Mouse (Mus musculus): ENCODE results near the gene Hoxc8. TPM values are rescaled to one million over a fixed set of nuclear protein-coding genes. Genes with fewer than 3 reads are reported as not detected.

Hoxc8 gene
- polyA plus RNA-seq, 1 experiment, result not detected

DNA sequence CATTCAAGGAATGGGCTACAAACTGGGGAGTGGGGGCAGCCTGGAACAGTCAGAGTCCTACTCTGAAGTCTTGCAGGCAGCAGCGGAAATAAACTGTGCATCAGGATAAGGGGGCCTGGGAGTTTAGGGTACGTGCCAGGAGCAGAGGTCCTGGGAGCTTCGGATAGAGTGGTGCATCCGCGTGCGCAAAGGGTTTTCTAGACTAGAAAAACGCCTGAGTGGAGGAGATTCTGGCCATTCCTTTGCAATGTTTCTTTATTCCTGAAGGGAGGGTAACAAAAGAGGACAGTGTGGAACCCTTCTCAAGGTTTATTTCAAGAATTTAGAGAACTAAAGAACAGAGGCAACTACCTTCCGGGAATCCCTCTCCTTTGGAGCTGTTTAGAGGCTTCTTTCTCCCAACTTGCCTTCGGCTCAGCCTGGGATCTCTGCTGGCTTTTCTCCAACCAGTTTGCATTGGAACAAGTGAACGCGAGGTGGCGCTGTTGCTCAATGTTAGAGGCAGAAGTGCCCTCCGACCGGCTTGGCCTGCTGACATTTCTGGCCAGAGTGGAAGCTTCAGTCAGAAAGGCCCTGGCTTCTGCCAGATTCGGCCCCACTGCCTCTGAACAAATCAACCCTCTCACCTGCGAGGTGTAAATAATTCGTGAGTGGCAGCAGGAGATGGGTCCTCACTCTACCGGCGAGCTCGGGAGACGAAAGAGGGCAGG lies 3.1 kb upstream of the Hoxc8 start:
- H3K4me1 ChIP-seq (ENCODE audit: control insufficient read depth), result no peaks in the 10 kb centered on the region

DNA sequence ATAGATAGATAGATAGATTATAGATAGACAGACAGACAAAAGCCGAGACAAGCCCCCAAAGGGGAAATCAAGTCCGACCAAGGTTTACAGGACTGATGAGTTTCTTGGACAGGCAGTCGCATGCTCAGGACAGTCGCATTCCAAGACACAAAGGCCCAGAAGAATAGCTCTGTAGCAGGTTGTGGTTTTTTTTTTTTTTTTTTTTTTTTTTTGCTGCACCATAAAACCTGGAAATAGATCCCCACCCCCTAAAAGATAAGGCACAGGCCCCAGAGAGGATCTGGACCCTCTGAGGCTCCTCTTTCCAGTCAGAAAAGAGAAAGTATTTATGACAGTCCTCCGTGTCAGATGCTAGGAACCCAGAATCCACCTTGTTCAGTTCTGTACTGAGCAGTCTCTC lies 2.3 kb upstream of the Hoxc8 start:
- Histone ChIP-seq H3K4me3 (replicated peaks) (no peak overlapping the region), H3K36me3 (ENCODE audit: control insufficient read depth) (no peaks in the 10 kb centered on the region), H3K27me3 (ENCODE audit: control insufficient read depth) (peaks cover 100% of the 10 kb centered on the region), H3K9me3 (ENCODE audit: control insufficient read depth, low read length) (no peaks in the 10 kb centered on the region), H3K4me1 (ENCODE audit: control insufficient read depth) (no peaks in the 10 kb centered on the region)
- TF ChIP-seq TAL1 (IDR thresholded peaks at IDR 0.05; ENCODE audit: low read length) (no peak), GATA1 (IDR thresholded peaks at IDR 0.05; ENCODE audit: low read length) (no peak)

More for the DNA sequence above, 3.1 kb upstream of the Hoxc8 start:
- Histone ChIP-seq H3K9me3 (ENCODE audit: control insufficient read depth, low read length) (no peaks in the 10 kb centered on the region), H3K27me3 (ENCODE audit: control insufficient read depth) (peaks cover 100% of the 10 kb centered on the region), H3K4me3 (replicated peaks) (no peak overlapping the region), H3K36me3 (ENCODE audit: control insufficient read depth) (no peaks in the 10 kb centered on the region)
- no peak for TF ChIP-seq GATA1 (IDR thresholded peaks at IDR 0.05; ENCODE audit: low read length)
- no peak for TF ChIP-seq TAL1 (IDR thresholded peaks at IDR 0.05; ENCODE audit: low read length)

DNA sequence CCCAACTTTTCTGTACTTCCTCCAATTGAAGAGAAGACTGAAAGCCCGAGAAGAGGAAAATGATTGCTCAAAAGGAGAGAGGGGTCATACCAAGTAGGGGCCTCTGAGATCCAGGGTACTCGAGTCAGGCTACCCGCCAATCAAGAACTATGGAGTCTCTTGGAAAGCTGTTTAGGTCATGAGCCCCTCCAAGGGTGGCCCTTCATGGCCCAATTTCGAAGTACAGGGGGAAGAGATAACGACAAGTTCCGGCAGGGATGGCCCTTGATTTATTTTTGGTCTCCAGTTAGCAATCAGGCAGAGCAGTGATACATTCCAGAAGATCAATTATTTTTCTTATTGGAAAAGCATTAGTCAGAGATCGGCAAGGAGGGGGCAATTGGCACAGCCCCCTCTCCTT lies 1.4 kb downstream of the Hoxc8 start:
- Histone ChIP-seq H3K4me3 (replicated peaks) (no peak overlapping the region), H3K9me3 (ENCODE audit: control insufficient read depth, low read length) (no peaks in the 10 kb centered on the region), H3K36me3 (ENCODE audit: control insufficient read depth) (no peaks in the 10 kb centered on the region), H3K4me1 (ENCODE audit: control insufficient read depth) (no peaks in the 10 kb centered on the region), H3K27me3 (ENCODE audit: control insufficient read depth) (peaks cover 100% of the 10 kb centered on the region)
- TF ChIP-seq GATA1 (IDR thresholded peaks at IDR 0.05; ENCODE audit: low read length) (no peak), TAL1 (IDR thresholded peaks at IDR 0.05; ENCODE audit: low read length) (no peak)

DNA sequence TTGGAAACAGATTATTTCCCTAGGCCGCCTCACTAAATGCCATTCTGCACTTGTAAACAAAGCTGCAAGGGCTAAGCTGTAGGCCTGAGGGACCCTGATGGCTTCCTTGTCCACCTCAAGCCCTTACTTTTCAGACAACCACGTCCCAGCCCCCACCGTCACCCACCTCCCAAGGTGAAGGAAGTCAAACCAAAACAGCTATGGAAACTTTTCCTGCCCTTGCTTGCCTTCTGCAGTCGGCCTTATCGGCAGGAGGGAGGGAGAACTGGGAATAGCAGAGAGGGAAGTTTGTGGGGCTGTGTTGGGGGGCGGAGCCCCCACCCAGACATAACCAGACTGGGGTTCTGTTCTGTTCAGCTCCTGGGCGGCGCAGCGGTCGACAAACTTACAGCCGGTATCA lies 1.8 kb downstream of the Hoxc8 start:
- Histone ChIP-seq H3K9me3 (ENCODE audit: control insufficient read depth, low read length) (no peaks in the 10 kb centered on the region), H3K36me3 (ENCODE audit: control insufficient read depth) (no peaks in the 10 kb centered on the region), H3K4me1 (ENCODE audit: control insufficient read depth) (no peaks in the 10 kb centered on the region), H3K27me3 (ENCODE audit: control insufficient read depth) (peaks cover 100% of the 10 kb centered on the region), H3K4me3 (replicated peaks) (no peak overlapping the region)
- TF ChIP-seq GATA1 (IDR thresholded peaks at IDR 0.05; ENCODE audit: low read length), result no peak
- TF ChIP-seq TAL1 (IDR thresholded peaks at IDR 0.05; ENCODE audit: low read length), result no peak

DNA sequence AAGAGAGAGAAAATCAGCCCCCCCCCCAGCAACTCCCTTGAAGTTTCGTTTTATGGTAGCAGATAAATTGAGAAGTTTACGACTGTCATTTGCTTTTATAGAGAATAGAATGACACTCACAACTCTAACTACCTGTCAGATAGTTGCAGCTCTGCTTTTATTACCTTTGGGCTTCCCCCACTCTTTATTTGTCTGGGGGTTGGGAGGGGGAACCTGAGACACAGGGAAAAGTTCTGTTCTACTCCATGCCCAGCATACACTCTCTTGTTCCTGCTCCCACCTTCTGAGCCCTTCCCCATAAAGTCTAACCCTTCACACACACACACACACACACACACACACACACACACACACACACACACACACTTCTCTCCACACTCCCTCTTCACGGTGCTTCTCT lies 2.5 kb downstream of the Hoxc8 start:
- no peak for TF ChIP-seq TAL1 (IDR thresholded peaks at IDR 0.05; ENCODE audit: low read length)
- TF ChIP-seq GATA1 (IDR thresholded peaks at IDR 0.05; ENCODE audit: low read length), result no peak
- peaks cover 100% of the 10 kb centered on the region for H3K27me3 ChIP-seq (ENCODE audit: control insufficient read depth)
- no peaks in the 10 kb centered on the region for H3K4me1 ChIP-seq (ENCODE audit: control insufficient read depth)

DNA sequence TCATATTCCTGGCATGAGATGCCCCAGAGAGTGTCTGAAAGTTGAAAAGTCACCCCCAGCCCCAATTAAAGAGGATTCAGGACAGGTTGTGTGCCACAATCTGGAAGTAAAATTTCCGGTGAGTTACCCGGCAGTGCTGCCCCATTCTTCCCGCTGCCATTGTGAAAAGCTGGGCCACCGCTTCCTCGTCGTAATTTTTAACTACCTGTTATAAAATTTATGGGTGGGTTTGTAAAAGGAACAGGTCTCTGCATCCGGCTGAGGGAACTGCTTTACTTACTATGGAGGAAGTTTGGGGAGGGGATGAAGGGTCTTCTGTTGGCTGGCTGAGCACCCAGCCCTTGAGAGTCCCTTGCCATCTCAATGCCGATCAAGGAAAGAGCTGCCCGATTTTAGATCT lies 6.1 kb downstream of the Hoxc8 start:
- Histone ChIP-seq H3K4me1 (ENCODE audit: control insufficient read depth) (no peaks in the 10 kb centered on the region), H3K36me3 (ENCODE audit: control insufficient read depth) (no peaks in the 10 kb centered on the region), H3K27me3 (ENCODE audit: control insufficient read depth) (peaks cover 100% of the 10 kb centered on the region), H3K4me3 (replicated peaks) (no peak overlapping the region), H3K9me3 (ENCODE audit: control insufficient read depth, low read length) (no peaks in the 10 kb centered on the region)
- TF ChIP-seq GATA1 (IDR thresholded peaks at IDR 0.05; ENCODE audit: low read length), result no peak
- TF ChIP-seq TAL1 (IDR thresholded peaks at IDR 0.05; ENCODE audit: low read length), result no peak

More for the DNA sequence above, 2.5 kb downstream of the Hoxc8 start:
- Histone ChIP-seq H3K36me3 (ENCODE audit: control insufficient read depth) (no peaks in the 10 kb centered on the region), H3K4me3 (replicated peaks) (no peak overlapping the region), H3K9me3 (ENCODE audit: control insufficient read depth, low read length) (no peaks in the 10 kb centered on the region)

DNA sequence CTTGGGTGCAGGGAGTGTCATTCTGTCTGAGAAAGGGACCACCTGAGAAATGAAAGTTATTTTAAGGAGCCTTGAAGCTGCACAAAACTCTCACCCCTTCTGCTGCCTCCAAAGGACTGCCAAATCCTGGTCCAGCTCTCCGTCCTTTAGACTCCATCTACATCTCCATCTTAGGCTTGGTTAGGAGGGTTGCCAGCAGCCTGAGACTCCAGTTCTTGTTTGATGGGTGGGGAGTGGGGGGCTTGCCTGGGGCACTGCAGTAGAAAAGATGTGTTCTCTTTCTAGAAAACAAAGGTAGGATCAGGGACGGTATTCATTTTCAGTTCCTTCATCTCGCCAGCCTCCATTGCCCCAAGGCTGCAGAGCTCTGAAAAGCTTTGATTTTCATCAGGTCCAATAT lies 7.0 kb downstream of the Hoxc8 start:
- no peak for TF ChIP-seq TAL1 (IDR thresholded peaks at IDR 0.05; ENCODE audit: low read length)
- TF ChIP-seq GATA1 (IDR thresholded peaks at IDR 0.05; ENCODE audit: low read length), result no peak
- Histone ChIP-seq H3K4me3 (replicated peaks) (no peak overlapping the region), H3K36me3 (ENCODE audit: control insufficient read depth) (no peaks in the 10 kb centered on the region), H3K27me3 (ENCODE audit: control insufficient read depth) (peaks cover 100% of the 10 kb centered on the region), H3K9me3 (ENCODE audit: control insufficient read depth, low read length) (no peaks in the 10 kb centered on the region), H3K4me1 (ENCODE audit: control insufficient read depth) (no peaks in the 10 kb centered on the region)

DNA sequence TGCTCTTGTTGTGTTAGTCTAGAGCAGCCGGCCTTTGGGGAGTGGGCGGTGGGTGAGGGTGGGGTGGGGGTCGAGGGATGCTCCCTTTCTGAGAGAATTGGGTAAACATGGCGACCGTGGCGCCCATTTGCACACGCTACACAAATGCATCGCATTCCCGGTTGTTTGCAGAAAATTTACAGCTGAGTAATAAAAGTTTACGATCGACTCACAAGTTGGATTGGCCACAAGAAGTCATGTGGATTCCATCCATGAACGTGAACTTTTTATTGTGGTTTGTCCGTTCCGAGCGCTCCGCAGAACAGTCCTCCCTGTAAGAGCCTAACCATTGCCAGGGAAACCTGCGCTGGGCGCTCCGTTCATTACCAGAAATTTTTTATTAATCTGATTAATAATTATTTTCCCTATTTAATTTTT lies 7.5 kb downstream of the Hoxc8 start, which contains the start of gene Hoxc6:
TSS of gene Hoxc6 (plus strand) at position 319 of the 417 bp plus-strand sequence.
- no peaks in the 10 kb centered on the region for H3K9me3 ChIP-seq (ENCODE audit: control insufficient read depth, low read length)
- peaks cover 100% of the 10 kb centered on the region for H3K27me3 ChIP-seq (ENCODE audit: control insufficient read depth)
- H3K4me3 ChIP-seq (replicated peaks), result no peak within 1 kb of the TSS
- H3K4me1 ChIP-seq (ENCODE audit: control insufficient read depth), result no peaks in the 10 kb centered on the region
- no peaks in the 10 kb centered on the region for H3K36me3 ChIP-seq (ENCODE audit: control insufficient read depth)
- TF ChIP-seq TAL1 (IDR thresholded peaks at IDR 0.05; ENCODE audit: low read length) (no peak), GATA1 (IDR thresholded peaks at IDR 0.05; ENCODE audit: low read length) (no peak)

DNA sequence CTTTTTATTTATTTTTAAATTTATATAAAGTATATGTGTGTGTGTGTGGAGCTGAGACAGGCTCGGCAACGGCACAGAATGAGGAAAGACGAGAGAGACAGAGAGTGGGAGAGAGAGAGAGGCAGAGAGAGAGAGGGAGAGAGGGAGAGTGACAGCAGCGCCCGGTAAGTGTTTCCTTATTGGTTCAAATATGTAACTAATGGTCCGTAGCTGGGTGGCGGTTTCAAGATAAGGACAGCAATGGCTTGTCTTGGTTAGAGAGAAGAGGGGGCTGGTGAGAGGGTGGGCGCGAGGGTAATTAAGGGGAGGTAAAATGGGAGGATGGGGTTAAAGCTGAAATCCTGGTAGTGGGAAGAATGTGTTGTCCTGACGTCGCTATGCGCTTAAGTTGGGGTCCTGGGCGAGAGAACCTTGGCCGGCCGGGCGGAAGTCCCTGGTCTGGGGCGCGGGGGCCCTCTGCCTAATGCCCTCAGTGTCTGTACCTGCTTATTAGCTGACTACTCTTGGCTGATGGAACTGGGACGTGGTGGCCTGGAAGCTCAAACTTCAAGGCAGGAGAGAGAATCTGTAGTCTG lies 8.3 kb downstream of the Hoxc8 start:
- H3K27me3 ChIP-seq (ENCODE audit: control insufficient read depth), result peaks cover 100% of the 10 kb centered on the region

More for the DNA sequence above, 8.3 kb downstream of the Hoxc8 start:
- no peak overlapping the region for H3K4me3 ChIP-seq (replicated peaks)
- no peaks in the 10 kb centered on the region for H3K4me1 ChIP-seq (ENCODE audit: control insufficient read depth)
- TF ChIP-seq GATA1 (IDR thresholded peaks at IDR 0.05; ENCODE audit: low read length), result no peak
- TF ChIP-seq TAL1 (IDR thresholded peaks at IDR 0.05; ENCODE audit: low read length), result no peak
- no peaks in the 10 kb centered on the region for H3K36me3 ChIP-seq (ENCODE audit: control insufficient read depth)
- no peaks in the 10 kb centered on the region for H3K9me3 ChIP-seq (ENCODE audit: control insufficient read depth, low read length)

Measured in erythroblast, embryonic 14.5 days (primary cell).